Mouse (Mus musculus): ENCODE data around the gene Pkm.

DNA sequence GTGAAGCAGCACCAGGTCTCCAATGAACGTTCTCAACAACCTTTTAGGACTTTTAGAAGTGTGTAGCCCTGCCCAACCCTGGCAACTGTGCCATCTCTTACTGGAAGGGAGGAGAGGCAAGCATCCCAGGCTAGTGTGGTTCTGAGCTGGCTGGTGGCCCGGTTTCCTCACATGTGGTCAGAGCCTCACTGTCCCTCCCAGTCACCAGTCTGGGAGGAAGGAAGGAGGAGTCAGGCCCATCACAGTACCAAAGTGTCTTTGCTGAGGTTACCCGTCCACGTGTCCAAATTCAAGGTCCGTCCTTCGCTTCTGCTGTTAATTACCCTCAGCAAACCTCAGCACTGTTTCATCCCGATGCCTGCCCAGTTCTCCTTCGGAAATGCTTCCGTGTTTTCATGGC lies 36.0 kb downstream of the Pkm start:
- TF ChIP-seq CTCF (IDR thresholded peaks at IDR 0.05; ENCODE audit: extremely low read depth, insufficient read depth, insufficient read length, insufficient replicate concordance) (no peak), POLR2A (IDR thresholded peaks at IDR 0.05; ENCODE audit: low read depth, low read length) (no peak)
